Mouse (Mus musculus) kidney, adult 8-10 months (tissue): Measurements from ENCODE around the gene Enthd1.

Experiments used
- DNase-seq, 2 experiments: peaks; one replicate each; pipeline ENCODE4 v3.0.0; 2022

The Enthd1 gene

DNA sequence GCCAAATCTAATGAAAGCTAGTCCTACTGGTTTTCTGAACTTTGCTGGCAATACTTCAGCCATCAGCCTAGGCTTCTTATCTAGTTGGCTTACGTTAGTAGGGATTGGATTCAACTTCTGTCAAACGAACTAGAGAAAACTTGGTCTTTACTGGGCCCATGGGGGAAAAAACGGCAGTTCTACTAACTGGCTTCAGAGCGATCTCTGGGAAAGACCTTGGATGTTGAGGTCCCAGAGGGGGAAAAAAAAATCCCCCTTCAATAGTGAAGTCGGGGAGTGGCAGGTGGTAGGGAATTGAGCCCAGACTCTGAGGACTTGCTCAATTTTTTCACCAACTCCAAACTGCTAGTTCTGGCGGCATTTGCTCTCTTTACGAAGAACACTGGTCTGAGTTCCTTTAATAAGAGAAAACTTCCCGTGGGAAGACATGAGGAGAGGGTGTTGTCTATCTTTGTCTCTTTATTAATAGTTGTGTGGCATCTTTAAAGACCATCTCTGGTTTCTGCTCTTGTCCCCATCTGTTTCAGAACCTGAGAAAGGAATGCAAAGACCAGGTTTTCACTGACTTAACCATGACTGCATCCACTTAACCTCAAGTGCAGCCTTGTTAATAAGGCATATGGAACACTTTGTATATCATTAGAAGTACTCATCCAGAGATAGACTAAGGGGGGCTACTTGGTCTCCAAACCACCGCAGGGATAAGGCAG, 8.0 kb upstream of the Enthd1 start:
- no peak for DNase-seq

DNA sequence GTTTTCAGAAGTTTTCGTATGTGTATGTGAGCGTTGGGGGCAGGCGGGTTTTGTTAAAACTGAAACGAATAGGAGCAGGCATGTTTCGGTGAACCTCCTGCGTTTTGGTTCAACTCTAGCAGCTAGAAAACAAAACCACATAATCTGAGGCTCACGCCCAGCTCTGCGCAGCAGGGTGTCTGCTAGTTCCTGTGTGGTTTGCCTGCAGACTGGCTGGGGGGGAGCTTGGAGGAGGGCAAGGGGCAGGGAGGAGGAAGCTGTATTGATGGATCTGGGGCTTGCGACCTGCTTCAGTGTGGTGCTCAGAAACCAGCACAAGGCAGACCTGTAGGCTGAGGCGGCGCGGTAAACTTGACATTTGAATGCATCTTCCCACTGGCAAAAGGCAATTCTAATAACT, 7.3 kb upstream of the Enthd1 start, which contains the start of gene Grap2:
TSS of gene Grap2 (plus strand) at position 304 of the 400 bp plus-strand sequence.
- DNase-seq, result no peak

DNA sequence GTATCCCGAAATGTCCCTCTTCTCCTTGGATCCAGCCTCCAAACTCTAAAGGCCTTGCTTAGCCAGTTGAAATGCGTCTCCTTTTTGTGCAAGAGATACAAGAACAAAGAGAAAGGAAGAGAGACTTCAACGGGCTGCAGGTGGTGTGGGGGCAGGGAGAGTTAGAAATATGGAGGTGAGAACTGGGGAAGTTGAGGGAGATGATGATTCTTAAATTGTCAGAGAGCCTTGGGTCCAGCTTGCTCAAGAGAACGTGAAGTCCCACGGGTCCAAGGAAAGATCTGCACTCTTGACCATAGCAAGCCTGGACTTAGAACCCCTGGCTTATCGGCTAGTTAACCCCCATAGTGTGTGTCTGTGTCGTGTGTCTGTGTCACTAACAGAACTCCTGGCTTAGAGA, 6.7 kb upstream of the Enthd1 start:
- no peak for DNase-seq

DNA sequence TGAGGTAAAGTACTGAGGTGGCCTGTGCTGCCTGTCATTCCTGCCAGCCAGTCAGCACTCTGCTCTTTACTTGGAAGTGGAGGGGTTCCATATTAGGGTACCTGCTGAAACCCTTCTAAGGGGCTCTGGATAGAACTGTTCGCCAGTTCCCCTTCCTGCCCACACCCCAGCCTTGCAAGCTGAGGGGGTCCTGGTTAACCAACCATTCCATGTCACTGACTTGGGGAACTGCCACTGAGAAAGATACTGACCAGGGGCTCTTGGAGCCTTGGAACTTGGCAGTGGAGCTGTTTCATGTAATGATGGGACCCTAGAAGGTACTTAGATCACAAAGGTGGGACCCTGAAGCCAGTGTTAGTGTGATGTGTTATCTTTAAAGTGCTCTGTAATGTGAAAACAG, 5.3 kb upstream of the Enthd1 start:
- no peak for DNase-seq

DNA sequence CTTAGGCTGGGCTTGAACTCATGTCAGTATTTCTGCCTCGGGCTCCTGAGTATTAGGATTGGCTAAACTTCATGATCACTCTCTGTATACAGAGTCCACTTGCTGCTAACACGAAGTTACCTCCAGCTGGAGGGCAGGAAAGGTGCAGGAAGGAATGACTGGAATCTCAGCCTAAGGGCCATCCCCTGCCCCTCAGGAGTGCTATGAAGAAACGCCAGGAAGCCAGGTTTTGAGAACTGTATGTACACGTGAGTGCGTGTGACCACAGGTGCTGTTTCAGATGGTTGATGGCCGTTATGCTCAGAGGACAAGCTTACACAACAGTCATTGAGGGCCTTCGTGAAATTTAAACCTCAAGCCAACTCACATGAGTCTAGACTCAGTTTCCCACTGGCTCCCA, 4.2 kb upstream of the Enthd1 start:
- DNase-seq, result no peak

DNA sequence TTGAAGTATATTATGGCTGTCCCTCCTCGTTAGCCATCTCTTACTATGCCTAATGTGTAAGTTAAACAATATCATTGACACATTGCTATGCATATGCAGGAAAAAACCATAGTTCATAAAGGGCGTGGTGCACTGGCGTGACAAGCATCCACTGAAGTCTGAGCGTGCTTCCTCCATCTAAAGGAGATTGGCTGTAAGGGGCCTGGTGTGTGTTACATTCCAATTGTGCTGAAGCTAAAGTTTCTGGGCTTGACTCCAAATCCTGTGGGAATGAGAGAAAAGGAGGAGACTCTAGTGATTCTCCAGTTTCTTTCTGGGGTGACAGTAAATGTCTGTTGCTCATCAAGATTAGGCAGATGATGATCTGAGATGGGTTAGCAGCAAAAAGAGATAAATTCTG, 2.8 kb upstream of the Enthd1 start:
- DNase-seq, result no peak

DNA sequence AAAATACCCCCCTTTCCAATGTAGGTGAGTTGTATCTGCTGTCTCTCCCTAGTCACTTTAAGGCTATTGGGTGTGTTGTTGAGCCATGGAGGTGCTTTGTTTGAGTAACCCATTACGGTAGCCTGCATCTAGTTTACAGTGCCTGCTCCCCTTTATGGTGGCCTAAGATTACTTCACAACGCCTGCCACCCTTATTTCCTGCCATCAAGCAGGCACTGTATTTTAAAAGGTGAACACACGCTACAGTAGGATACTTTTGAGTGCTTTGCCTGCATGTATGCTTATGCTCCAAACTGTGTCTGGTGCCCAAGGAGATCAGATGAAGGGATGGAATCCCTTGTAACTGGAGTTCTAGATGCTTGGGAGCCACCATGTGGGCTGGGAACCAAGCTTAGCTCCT, 2.2 kb upstream of the Enthd1 start:
- DNase-seq, result no peak

DNA sequence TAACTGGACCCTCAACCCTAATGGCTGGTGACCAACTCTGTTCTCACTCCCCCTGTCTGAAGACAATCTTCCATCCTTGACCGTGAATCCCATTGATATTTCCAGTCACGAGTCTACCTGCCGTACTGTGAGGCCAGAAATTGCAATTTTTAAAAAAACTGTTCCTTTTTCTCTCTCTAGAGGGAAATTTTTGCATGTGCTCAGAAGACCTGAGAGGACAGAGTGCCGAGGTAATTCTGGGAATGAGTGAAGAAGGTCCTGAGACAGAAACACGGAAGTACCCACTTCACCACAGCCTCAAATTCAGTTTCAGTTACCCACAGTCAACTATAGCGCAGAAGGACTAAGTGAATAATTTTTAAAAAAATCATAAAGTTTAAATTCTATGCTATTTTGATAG, 1.7 kb upstream of the Enthd1 start:
- DNase-seq, result no peak

DNA sequence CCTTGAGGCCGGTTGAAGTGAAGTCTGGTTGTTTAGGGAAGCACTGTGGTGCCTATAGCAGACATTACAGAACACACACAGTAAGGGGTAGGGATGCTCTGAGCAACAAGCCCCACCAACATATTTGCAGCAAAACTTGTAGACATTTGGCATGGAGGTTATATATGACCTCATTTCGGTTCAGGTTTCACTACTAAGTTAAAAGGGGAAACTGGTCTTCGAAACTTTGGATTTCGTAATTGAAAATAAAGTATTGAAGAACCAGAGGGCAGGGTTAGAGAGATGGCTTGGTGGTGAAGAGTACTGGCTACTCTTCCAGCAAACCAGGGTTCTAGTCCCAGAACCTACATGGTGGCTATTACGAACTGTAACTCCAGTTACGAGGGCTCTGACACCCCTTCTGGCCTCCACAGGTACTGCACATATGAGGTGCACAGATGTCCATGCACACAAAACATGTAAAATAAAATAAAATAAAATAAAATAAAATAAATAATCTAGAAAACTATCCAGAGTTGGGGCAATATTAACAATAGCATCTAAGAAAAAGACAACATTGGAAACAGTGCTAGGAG, 1.2 kb downstream of the Enthd1 start:
- DNase-seq, result no peak

DNA sequence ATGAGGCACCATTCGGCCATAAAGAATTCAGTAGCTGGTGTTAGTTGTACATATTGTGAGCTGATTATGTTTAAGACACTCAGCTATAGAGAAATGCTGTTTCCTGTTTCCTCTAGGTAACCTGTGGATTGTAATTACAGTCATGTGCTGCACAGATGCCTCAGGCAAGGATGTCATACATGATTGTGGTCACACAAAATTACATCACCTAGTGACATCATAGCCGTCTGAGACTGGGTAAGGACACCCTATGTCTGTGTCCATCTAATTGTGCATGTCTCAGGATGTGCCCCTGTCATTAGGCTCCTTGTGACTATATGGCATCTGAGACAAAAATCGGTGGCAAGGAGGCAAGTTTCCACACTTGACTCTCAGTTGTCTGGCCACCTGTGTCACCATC, 2.5 kb downstream of the Enthd1 start:
- no peak for DNase-seq

DNA sequence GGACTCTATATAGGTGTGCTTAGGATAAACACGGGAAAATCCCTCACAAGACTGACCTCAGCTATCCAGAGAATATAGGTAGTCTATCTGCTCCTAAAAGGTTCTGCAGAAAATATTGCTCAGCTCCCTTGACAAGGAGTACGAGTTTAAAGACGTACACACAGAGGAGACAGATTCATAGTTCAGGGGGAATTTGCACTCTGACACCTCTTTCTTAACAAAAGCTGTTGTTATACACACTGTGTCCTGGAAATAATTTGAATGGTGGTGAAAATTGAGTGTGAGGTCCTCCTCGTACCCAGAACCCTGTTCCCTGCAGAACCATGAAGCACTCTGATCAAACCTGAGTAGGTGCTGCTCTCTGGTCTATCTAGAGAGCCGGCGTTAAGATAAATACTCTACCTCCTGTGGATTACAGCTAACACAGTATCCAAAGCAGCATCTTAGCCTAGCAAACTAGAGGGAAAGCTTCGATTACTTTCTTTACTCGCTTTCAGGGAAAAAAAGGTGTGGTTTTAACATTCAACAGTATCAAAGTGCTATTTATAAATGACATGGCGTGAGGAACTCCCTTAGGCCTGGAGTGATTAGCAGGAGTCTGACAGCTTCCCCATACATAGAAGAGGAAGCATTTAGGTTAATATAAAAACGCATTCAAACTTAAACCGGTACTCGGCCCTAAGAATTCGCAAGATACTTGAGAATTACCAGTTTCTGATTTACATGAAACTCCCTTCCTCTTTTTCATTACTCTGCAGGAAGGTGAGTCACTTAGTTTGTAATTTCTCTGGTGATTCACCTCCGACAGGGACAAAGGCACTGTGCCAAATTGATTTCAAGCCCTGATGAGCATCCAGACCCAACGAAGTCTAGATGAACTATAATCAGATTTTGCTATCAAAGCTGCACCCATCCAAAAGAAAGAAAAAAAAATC, 4.0 kb downstream of the Enthd1 start:
- no peak for DNase-seq

DNA sequence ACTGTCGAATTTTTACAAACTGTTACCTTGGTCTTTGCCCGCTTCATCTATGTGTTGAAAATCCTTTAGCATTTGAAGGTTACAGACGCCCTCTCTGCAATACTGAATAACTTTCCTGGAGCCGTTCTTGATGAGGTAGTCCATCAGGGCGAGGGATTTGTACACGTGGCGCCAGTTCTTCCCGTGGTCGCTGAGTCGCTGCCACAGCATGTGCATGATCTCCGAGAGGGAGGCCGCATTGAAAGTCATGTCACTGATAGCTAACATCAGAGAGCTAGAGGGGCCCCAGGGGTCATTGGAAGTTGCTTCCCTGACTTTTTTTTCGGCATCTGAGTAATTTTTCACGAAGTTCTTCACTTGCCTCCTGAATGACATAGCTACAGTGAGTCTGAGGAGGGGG, 5.0 kb downstream of the Enthd1 start:
- DNase-seq, result no peak

DNA sequence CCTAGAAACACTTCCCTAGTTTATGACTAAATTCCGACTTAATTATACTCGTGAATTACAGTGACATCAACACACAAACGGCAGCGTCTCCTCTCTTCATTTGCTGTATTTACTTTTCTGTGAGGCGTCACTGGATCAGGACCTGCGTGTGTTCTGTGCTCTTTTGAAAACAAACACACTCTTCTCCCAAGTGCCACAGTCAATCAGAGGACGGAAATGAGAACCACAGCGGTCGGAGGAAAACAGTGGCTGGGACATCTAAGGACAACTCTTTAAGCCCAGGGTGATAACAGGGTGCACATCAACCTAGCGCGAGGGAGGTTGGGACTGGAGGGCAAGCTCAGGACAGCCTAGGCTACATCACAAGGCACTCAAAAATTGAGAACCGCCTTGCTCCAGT, 5.4 kb downstream of the Enthd1 start:
- no peak for DNase-seq

DNA sequence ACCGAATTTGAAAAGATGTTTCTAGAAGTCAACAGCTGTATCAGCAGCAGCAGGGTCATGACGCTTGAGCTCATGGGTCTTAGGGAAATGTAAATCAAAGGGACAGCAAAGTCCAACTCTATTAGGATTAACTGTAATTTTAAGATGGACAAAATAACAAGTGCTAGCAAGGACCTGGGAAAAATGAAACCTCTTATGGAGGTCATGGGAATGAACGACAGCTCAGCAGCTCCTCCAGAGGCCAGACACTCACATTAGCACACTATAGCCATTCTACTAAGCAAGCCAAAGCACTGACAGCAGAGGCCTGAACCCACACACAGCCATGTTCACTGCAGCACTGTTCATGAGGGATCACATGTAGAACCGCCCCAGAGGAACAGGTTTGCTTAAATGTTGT, 7.2 kb downstream of the Enthd1 start:
- no peak for DNase-seq

DNA sequence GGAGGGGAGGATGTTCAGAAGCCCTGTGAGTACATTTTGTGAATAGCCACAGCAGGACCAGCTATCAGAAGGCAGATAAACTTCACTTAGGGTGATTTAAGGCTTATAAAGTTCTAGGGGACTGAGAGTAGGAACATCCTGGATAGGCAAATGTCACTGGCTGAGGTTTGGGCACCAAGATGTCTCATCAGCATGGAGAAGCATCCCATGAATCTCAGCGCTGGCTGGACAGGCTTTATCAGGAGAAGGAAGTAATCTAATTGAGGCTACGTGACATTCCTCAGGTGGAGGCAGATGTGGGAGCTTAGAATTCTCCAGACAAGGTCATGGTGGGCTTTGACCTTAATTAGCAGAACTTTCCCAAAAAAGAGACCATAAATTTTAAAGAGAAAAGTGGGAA, 8.9 kb downstream of the Enthd1 start:
- no peak for DNase-seq

DNA sequence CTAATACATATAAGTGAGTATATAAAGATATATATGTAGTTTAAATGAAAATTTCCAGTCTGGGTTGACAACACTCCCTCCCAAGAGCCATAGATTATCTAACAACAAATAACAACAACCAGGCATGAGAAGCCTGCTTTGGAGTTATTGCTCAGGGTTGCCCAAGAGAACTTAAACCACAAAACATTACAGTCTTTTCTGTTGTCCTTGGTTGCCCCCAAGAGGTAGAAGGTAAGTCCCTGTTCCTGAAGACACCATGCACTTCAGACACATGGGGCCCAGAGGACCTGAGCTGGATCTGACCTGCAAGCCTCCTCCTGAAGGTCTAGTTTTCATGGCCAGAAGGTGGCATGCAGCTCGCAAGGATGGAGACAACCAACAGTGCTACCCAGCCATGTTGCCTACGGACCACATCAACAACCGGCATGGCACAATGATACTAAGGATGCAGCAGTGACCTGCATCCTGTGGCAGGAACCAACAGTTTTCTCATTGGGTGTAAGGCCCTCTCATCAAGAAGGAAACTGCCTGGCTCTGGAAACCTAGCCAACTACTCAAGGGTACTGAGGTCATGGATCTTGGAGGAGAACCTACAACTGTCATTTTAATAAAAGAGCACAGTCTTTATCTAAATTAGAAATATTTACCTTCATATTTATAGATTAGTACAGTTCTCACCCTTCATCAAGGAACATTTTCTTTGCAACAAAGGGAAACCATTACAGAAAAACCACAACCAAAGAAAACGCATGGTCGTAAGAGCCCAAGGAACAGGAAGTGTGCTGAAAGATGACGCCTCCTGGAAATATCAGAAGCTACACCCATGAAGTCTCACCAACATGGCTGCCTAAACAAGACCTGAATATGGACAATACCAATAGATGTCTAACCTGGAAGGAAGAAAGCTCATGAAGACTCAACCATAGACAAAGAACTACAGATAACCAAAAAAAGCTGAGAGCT, 9.8 kb downstream of the Enthd1 start:
- no peak for DNase-seq

DNA sequence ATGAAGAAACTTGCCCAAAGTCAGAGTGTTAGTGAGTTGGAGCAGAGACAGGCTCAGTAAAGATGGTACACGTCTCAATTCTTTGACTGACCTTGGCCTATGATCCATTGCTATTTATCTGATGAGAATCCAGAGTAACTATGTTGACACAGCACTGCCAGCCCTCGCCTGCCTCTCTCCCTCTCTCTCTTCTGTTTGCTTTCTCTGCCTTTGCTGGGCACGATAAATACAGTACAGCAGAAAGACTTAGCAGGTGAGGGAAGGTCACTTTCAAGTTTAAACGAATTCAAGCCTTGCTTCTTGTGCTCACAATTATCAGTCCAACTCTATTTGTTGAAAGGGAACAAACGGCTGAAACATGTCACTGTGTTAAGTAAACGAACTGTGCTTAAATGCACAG, 19.5 kb downstream of the Enthd1 start:
- DNase-seq, result no peak

DNA sequence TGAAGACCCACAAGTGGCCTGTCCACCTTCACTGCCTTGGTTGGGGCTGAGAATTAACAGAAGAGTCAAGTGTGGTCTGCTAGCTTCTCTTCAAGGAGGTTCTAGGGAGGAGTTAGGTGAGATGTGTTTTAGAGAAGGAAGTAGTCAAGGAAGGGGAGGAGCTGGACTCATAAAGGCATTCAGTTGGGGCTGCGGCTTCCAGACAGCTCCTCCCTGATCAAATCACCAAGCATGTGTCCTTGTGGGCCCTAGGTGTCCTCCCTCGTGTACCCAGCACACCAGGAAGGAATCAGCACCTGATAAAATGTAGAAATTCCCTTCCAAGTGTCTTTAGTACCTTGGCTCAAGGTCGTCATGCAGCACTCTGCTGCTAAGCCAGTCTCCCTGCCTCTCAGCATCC, 20.8 kb downstream of the Enthd1 start:
- no peak for DNase-seq

DNA sequence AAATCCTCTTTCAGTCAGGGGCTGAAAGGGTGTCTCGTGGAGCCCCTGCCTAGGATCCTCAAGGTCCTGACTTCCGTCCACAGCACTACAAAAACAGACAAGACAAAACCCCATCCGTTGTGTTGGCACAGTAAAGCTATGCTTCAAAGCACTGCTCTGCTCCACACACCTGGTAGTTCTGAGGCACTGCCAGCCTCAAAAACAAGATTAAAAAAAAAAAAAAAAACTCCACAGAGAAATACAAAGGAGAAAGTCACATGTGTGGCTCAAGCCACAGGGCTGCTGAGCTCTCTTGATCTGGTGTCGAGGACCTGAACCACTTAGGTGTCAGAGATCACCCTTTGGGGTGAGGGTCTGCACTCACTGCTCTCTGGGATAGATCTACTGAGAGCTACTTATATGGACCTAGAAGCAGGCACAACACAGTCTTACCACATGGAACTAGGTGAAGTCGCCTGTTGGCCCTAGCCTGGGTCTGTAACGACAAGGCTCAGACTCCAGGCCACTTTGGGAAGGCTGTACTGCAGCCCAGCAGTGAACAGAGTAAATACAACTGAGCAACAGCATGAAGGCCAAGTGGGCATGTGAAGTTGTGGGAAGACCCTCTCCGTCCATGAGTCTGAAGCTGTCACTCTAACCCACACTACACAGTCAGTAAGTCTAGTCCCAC, 26.1 kb downstream of the Enthd1 start:
- DNase-seq, result no peak

DNA sequence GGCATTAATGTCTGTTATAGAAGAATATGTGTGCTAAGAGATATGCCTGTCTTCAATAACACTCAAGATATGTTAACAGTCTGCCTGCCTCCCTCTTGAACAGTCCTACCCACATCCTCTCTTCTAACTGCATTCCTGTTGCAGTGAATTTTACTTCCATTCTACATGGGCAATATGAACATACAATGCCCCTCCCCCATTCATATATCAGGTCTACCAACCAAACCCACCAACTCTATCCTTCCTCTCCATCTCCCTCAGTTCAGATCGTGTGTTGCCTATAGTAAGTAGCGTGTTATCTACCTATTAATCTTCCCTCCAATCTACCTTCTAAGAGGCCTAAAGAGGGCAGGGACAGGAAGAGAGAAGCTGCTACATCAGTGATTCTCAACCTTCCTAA, 26.9 kb downstream of the Enthd1 start:
- DNase-seq, result no peak

DNA sequence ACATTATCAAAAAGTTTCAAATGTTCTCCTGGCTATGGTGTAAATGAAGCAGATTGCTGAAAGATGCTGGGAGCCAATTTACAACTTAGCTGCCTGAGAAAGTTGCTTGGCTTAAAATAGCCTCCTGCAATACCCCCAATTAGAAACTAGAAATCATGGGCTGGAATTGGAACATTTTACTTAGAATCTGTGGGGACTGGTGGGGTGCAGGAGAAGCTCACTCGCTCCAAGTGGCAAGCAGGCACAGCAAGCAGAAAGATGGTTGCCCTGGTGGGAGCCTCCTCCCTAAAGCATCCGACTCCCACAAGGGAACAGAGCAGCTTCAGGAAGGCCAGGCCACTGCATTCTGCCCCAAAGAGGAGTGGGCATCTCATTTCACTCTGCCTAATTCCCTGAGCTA, 28.9 kb downstream of the Enthd1 start:
- DNase-seq, result no peak

DNA sequence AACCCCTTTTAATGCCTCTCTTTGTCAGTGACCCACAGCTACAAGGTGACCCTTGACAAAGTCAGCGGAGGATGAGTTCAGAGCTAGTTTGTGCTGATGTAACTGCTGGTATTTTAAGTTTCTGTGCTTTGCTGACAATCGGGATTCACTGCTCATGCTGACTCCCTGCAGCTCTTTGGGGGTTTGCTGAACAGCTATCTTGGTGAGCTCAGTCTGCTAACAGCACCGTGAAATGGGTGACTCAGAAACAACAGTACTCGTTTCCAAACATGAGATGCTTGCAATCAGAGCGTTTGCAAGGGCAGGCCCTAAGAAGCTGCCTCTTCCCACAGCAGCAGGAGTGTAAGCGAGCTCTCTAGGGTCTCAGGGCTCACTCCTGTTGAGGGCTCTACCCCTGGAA, 31.7 kb downstream of the Enthd1 start:
- DNase-seq, result no peak
